Mouse (Mus musculus): ENCODE data around the gene Hgd.

DNA sequence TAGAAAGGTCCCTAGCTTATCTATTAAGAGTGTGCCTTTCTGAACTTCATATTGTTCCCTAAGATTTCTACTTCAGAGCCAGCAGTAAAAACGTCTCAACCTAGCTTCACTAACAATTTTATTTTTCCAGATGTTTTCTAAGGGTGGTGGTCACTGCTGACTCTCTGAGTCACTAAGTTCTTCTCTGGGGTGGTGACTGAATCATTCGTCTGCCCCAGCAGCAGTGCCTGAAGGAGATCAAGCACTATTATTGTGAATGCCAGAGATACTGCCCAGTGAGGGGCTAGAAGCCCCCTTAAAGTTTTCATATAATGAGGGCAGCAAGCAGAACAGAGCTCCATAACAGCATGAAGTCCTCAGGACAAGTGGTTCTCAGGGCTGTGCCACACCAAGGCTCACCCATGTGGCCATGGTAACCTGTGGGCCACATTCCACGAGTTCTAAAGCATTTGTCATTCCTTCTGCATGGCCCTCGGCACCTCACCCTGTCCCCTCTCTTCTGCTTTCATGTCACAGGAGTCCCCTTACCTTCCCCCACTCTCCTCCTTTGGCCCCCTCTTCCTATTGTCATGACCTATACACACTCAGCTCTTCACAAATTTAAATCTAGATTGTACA, 90.8 kb downstream of the Hgd start:
- TF ChIP-seq POLR2A (IDR thresholded peaks at IDR 0.05; ENCODE audit: borderline replicate concordance, insufficient read depth, low read length) (no peak), CTCF (IDR thresholded peaks at IDR 0.05; ENCODE audit: borderline replicate concordance, insufficient read depth, low read depth, low read length) (no peak)
